Mouse (Mus musculus) adipocyte (in vitro differentiated cells): ENCODE measurements around the gene Zyx.

Experiments used
- DNase-seq: peaks from one replicate; pipeline ENCODE4 v3.0.0-alpha.2; 2016; ENCODE audit warnings: low spot score

Gene Zyx

DNA sequence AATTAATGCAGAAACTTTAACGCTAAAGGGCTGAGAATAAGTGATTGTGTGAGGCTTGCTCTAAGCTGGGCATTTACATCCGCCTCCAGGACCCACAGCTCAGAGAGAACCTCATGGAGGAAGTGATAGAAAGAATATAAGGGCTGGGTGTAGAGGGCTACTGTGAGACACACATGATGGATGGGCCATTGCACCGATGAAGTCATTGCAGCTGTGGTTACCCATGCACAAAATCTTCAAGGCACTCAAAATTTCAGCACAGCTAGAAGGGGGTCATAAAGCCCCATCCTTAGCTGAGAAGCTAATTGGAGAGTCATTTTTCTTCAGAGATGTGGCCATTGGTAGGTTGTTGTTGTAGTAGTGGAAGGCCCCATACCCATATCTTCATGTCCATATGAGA lies 48.9 kb downstream of the Zyx start:
- DNase-seq, result no peak

DNA sequence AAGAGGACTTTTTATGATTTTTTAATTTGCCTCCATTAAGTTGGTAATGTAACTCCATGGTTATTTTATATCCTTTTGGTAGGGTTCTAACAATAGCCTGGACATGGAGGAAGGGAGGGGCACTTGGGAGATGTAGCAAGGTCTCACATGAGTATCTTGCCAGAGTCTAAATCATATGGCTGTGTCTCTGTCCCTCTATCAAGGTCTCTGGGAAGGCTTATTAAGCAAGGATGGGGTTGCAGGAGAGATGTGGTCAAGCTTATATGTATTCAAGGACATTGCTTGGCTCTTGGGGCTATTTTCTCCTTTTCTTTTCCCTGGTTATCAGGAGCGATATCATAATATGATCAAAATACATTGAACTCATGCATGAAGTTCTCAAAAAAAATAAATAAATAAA lies 49.6 kb downstream of the Zyx start:
- DNase-seq, result no peak

DNA sequence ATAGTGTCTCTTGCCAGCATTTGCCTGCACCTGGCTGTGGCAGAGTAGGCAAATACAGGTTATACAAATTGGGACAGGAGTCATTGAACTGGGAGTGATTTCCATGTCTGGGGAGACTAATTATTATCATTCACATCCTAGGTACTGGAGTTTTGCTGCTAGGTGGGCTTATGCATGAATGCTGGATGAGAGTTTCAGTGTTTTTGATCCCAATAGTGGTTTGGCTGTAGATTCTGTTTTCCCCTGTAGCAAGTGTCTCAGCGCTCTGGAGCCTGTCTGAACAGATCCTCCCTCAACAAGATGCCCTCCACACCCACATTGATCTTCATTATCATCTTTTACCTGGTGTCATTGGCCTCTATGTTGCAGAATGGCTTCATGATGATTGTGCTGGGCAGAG lies 50.5 kb downstream of the Zyx start, which contains the start of gene Tas2r143:
Tas2r143 (plus strand) TSS at position 301 of the 400 bp plus-strand sequence.
- no peak for DNase-seq

DNA sequence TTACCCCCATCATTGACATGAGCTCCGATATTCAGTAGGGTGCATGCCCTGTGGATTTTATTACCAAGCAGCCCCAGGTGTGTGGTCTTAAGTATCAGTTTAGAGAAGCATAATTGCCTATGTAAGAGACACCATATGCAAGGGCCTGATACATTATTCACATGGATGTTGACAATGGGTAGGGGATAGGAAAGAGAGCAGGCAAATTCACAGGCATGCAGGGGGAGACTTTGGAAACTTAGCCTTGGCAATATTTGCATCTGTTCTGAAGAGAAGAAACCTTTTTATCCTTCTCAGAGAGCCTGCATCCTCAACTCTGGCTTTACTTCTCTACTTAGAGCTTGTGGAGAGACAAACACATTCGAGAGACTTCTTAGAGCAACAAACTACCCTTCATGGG lies 55.7 kb downstream of the Zyx start, which contains the start of gene Tas2r135:
Tas2r135 (plus strand) TSS at position 301 of the 400 bp plus-strand sequence.
- no peak for DNase-seq
